Mouse (Mus musculus) ovary, postnatal 36 days (tissue): ENCODE measurements around the gene Gm6034.
"Not testable (repeated sequence)": the region's sequence is repeated elsewhere in the genome, so short reads cannot be mapped to it uniquely, and the experiment has no call there.

ENCODE experiments used
- DNase-seq: peaks from one replicate; pipeline ENCODE4 v3.0.0; 2022; ENCODE audit warnings: low spot score, mixed read lengths

Gm6034 gene

GRCm38 (mm10) chr17:36023710-36024654, 18.8 kb upstream of the Gm6034 start:
- DNase-seq = no peak

GRCm38 (mm10) chr17:36025197-36025596, 17.6 kb upstream of the Gm6034 start:
- no peak for DNase-seq

GRCm38 (mm10) chr17:36025901-36026300, 16.9 kb upstream of the Gm6034 start:
- DNase-seq = no peak

GRCm38 (mm10) chr17:36027663-36028062, 15.1 kb upstream of the Gm6034 start:
- DNase-seq = no peak

GRCm38 (mm10) chr17:36028879-36029619, 13.7 kb upstream of the Gm6034 start:
- DNase-seq = no peak

GRCm38 (mm10) chr17:36030046-36030702, 12.6 kb upstream of the Gm6034 start:
- DNase-seq = not testable (repeated sequence)

GRCm38 (mm10) chr17:36030703-36031582, 11.8 kb upstream of the Gm6034 start:
- not testable (repeated sequence) for DNase-seq

- peak; percentile 49 for DNase-seq
Measured at GRCm38 (mm10) chr17:36031583-36032331, 11.0 kb upstream of the Gm6034 start.

- DNase-seq = peak; percentile 43
Measured at GRCm38 (mm10) chr17:36032351-36032875, 10.3 kb upstream of the Gm6034 start, which contains the start of gene H2-T23. TSS of gene H2-T23 (minus strand) at chr17:36032855.

GRCm38 (mm10) chr17:36034524-36034923, 8.2 kb upstream of the Gm6034 start:
- DNase-seq = not testable (repeated sequence)

GRCm38 (mm10) chr17:36035010-36035638, 7.6 kb upstream of the Gm6034 start:
- peak; percentile 57 for DNase-seq

- DNase-seq = not testable (repeated sequence)
Measured at GRCm38 (mm10) chr17:36036126-36036525, 6.6 kb upstream of the Gm6034 start.

- DNase-seq = not testable (repeated sequence)
Measured at GRCm38 (mm10) chr17:36040604-36041003, 2.2 kb upstream of the Gm6034 start.

- peak; percentile 32 for DNase-seq
Measured at GRCm38 (mm10) chr17:36042055-36042454, 706 bp upstream of the Gm6034 start.

GRCm38 (mm10) chr17:36043286-36043685, 525 bp downstream of the Gm6034 start:
- no peak for DNase-seq

GRCm38 (mm10) chr17:36057927-36058326, 15.2 kb downstream of the Gm6034 start:
- not testable (repeated sequence) for DNase-seq

- DNase-seq = not testable (repeated sequence)
Measured at GRCm38 (mm10) chr17:36058362-36058761, 15.6 kb downstream of the Gm6034 start, which contains the start of gene Gm11127. TSS of gene Gm11127 (minus strand) at chr17:36058371.

- DNase-seq = peak; percentile 75
Measured at GRCm38 (mm10) chr17:36060829-36061228, 18.1 kb downstream of the Gm6034 start.

GRCm38 (mm10) chr17:36081901-36082300, 39.1 kb downstream of the Gm6034 start:
- not testable (repeated sequence) for DNase-seq
